Mouse (Mus musculus): ENCODE measurements around the gene Cfap97d2.
A peak's percentile ranks its signal among the peaks of the same experiment; 100 is the strongest.

Gene Cfap97d2

DNA sequence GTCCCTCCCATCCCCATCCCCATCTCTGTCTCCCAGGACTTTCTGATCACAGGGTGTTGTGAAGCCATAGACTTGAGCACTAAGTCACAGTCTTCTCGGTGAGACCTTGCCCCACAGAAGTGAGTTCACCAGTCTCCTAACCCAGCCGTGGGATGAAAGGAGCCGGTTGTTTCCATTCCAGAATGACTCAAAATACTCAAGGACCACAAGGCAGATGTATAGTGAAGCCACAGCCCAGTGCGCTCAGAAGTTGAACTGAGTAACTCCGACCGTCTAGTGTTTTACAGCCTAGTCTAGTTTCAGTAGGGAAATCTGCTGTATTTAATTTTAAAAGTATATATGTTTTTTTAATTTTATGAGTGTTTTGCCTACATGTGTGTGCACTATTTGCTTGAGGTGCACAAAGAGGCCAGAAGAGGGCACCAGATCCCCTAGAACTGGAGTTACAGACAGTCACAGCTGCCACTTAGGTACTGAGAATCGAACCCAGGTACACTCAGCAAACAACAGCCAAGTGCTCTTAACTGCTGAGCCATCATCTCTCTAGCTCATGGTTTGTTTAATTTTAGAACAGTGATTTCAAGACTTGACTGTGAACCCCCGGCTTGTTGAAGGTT lies 18.5 kb upstream of the Cfap97d2 start:
- no peak for DNase-seq (ENCODE audit: low spot score in 2 of 2)

DNA sequence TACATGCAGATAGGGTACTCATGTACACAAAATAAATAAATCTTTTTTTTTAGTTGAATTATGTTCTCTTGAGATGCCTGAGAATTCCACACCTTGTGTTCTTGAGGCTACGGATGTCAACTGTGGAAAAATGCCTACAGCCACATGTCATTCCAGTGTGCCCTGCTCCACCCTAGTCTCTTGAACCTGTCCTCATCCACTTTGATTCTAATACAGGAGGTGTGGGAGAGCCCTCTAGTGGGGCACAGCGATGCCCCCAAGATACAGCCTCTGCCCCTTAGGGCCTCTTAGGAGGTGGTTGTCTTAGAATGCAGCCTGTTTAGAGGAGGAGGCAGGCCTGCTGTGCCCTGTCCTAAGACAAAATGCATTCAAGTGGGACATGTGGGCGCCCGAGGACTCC lies 17.7 kb upstream of the Cfap97d2 start:
- no peak for DNase-seq (ENCODE audit: low spot score in 2 of 2)

DNA sequence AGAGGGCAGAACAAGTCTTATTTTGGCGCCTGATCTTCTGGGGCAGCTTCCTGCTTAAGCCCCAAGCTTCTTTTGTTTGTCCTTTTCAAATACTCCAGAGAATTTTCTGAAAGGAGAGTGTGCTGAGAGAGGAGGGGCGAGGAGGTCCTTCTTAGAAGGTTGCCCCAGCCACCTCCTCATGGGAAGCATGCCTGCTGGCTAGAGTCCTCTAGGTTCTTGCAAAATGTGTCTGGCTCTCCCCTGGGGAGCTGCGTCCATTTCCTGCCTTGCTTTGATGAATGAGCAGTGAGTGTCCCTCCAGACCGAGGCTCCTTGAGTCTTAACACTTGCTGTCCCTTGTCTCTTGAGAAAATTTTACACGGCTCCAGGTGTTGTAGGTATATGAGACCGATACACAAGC lies 17.2 kb upstream of the Cfap97d2 start:
- DNase-seq (ENCODE audit: low spot score in 2 of 2) = peak in 1 of 2 experiments; percentile 29

DNA sequence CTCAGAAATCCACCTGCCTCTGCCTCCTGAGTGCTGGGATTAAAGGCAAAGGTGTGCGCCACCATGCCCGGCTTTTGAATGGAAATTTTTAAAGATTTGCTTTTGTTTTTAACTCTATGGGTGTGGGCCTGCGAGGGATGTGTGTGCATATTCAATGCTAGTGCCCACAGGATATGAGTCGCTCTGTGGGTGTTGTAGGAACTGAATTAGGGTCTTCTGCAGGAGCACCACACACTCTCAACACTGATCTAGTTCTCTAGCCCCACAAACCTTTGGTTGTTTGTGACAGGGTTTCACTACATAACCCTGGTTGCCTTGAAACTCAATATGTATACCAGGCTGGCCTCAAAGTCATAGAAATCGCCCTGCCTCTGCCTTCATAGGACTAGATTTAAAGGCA lies 16.4 kb upstream of the Cfap97d2 start:
- no peak for DNase-seq (ENCODE audit: low spot score in 2 of 2)

DNA sequence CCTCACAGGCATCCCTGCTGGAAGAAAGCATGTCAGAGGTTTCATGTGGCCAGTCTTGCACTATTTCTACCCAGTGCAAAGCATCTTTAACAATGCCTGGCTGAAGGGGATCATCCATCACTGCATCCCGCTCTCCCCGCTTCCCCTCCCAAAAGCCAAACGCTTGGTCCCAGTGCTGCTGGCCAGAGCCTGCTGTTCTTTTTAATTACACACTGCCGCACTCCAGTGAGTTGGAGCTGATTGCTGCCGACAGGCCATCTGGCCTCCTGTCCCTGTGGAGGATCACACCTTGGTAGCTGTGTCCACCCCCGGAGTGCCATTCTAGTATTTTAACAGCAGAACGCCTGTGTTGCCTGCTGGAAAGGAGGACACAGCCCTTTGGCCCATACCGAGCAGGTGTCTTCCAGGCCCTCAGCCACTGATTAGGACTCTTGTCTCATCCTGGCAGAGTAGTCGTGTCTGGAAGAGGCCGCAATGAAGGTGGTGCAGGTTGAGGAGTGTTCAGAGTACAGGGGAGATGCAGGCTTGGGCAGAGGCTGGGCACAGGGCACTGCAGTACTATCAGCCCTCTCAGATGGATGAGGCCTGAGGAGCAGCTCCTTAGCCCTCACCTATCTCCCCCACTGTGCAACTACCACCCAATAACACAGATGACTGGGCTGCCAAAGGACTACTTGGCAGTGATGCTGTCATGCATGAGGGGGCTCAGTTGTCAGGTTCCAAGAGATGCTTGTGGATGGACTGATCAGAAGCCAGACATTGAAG lies 13.2 kb upstream of the Cfap97d2 start:
- DNase-seq (ENCODE audit: low spot score in 2 of 2) = no peak

DNA sequence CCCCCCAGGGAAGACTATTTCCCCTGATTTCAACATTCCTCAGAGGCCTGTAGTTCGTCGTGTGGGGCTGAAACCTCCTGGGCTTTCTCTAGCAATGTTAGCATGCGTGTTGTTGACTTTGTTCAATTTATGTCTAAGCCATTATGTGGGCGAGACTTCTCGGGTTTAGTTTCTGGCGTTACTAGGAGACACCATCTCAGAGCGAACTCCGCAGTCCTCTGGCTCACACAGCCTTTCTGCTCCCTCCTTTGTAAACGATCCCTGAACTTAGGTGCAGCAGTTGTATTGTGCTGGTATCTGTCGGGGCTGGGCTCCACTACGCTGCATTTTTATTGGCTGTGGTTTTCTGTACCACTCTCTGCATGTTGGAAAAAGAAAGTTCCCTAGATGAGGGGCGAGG lies 11.0 kb upstream of the Cfap97d2 start:
- DNase-seq (ENCODE audit: low spot score in 2 of 2) = no peak

DNA sequence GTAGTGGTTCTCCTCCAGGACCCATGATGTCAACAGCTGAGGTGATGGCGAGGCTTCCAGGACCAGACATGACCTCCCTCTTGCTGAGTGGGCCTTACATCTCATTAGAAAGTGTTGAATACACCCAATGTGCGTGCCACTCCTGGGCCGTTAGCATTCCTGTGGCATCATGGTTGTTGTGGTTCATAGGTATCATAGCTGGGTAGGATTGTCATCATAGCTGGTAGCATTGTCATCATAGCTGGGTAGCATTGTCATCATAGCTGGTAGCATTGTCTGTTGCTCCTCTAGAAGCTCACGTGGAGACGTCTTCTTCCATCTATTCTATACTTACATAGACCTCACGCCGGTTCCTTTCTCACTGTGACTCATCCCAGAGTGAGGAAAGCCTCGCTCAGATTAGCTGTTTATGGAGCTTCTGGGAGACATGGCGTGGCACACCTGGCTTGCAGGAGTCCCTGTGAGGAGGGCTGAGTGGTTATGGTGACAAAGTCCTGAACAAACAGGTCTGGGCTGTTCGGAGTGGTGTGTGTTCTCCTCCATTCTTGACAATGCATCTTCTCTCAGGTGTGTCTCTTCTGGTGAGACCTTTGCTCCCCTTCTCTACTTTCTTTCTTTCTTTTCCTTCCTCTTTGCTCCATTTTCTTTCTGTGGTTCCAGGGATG lies 10.4 kb upstream of the Cfap97d2 start:
- no peak for DNase-seq (ENCODE audit: low spot score in 2 of 2)

DNA sequence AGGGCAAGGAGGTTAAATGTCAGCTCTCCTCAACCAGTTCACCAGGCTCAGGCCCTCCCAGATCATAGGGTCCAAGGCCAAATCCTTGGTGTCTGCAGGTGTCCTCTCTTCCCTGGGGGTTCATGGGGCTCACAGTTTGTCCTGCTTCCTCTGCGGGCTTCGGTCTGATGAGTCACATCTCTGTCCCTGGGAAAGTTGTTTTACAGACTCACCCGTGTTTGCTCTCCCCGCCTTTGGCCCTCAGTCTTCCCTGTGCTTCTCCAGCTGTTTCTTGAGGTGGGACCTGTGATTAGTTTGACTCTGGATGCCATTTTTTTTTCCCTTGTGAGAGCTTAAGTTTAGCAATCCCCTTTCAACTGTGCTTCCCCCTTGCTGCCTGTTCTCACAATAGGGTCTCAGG lies 9.5 kb upstream of the Cfap97d2 start:
- no peak for DNase-seq (ENCODE audit: low spot score in 2 of 2)

DNA sequence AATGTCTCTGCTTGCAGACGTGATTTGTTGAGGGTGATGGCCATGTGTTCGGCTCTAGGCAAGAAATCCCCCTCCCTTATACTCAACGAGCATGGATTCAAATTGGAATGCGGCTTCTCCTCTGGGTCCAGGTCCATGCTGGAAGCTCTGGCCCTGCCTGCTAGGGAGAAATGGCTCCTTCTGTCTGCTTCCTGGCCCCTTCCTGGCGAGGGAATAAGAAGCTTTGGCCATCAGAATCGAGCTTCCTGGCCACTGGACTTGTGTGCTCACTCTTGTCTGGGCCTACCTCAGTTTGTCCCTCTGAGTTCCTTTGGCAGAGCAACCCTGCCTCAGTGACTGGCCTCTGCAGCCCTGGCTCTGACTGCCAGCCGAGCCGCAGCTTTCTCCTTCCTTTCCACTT lies 8.5 kb upstream of the Cfap97d2 start:
- DNase-seq (ENCODE audit: low spot score in 2 of 2) = no peak

DNA sequence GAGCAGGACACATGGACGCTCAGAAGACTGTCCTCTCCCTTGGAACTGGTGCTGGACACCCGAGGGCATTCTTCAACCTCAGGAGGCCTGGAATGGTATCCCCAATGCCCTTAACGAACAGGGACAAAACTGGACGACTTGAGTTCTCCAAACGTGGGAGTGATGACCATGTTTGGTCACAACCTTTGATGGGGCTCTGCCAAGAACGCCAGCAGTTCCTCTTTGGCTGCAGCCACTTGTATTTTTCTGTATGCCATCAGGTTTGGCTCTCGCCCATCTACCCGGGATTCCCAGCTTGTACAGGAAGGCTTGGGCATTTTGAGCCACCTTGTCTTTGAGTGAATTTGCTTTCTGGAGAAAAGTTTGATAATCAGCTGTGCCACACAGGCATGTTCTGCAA lies 8.0 kb upstream of the Cfap97d2 start:
- no peak for DNase-seq (ENCODE audit: low spot score in 2 of 2)

DNA sequence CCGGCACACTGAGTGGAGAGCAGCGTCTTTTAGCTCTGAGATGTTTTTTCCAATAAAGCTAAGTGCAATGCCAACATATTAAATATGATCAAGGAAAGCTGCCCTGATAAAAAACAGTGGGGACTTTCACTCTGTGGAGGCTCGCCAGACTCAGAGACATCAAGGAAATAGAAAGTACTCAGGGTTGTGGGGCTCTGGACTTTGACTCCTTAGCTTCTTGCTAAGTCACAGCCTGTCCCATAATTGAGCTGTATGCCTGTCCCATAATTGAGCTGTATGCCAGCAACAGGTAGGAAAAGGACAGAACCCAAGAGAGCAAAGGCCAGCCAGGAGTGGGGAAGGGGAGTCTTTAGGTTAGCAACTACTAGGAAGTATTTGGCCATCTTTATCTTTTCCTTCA lies 7.4 kb upstream of the Cfap97d2 start:
- DNase-seq (ENCODE audit: low spot score in 2 of 2) = no peak

DNA sequence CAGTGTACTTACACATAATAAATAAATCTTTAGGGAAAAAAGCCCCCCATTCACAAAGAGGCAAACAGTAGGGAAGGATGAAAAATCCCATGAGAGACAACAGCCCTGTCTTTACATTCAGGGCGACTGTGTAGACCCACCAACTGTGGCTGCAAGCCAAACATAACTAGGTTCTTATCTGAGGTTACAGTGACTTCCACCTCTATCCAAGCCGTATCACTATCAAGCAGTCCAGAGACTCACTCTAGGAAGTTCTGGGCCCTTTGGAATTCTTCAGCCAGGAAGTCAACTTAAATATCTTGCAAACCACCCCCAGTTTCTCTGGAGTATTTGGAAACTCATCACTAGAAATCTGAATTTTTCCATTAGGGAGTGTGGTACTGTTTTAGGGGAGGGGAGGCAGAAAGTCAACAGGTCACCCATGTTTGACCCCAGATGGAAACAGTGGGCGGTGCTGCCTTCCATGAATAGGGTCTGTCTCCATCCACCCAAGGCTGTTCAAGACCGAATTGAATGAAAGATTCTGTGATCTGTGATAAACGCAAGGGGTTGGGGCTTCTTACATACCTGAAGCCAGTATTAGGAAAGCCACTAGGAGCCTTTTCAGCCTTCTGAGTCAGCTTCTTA lies 6.3 kb upstream of the Cfap97d2 start:
- DNase-seq (ENCODE audit: low spot score in 2 of 2) = no peak

DNA sequence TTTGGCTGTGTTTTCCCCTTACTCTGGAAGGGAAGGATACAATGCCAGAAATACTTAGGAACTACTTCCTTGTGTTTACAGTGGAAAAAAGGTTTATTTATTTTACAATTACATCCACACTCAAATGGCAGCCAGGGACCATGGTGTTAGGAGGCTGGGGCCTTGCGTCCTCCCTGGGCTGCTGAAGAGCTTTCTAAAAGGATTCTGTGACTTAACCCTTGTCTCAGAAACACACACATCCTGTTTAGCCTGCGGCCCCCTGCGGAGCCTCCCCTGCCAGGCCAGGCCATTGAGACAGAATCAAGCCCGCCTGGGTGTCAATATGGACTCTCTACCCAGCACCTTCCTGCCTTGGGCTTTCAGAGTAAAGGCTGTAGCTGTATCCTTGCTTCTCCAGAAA lies 2.9 kb upstream of the Cfap97d2 start:
- peak in 1 of 2 experiments; percentile 14 for DNase-seq (ENCODE audit: low spot score in 2 of 2)

DNA sequence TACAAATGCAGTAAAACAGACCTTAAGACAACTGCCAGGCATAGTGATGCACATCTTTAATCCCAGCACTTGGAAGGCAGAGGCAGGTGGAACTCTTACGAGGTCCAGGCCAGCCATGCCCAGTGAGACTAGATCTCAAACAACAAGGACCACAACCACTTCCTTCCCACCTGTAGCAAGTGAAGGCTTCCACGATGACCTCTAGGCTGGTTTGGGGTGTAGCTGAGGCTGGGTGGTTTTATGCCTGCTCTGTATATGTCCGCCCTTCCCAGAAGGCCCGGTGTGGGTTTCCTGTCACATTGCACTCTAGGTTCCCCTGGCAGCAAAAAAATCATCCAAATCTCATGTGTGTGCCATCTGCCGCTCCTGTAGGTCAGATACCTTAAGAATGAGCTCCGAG lies 1.9 kb upstream of the Cfap97d2 start:
- DNase-seq (ENCODE audit: low spot score in 2 of 2) = peak in 1 of 2 experiments; percentile 56

DNA sequence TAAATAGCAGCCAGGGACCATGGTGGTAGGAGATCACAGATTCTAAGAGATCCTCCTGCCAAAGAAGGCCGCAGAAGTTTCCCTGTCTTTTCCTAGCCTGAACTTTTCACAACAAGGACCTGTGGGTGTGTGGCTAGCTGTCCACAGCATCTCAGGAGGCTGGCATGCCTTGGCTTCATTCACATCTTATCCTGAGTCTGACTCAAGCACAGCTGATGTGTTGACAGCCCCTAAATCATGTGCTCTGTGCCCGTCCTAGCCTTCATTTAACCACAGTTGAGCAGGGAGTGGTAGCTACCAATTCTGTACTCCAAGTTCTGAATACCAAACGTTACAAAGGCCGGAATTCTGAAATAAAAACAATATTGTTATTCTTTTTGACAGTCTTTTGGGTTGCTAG lies 1.4 kb upstream of the Cfap97d2 start:
- peak in 1 of 2 experiments; percentile 36 for DNase-seq (ENCODE audit: low spot score in 2 of 2)

DNA sequence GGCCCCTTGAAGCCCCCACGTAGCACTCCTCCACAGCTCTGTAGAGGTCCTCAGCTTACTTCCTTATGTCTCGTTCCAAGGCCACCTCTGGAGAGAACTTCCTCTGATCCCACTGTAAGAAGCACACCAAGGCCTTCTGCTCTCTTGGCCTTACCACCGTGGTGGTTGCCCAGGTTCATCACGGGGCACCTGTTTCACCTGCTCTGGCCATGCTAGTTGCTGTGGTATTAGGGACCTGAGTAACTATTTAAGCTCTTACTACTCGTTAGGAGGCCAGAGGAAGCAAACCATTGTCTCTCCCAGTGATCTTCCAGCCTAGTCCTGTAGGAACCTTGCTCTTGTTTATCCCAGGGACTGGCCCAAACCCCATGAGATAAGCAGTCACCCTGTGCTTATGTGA lies 1.2 kb downstream of the Cfap97d2 start:
- no peak for DNase-seq (ENCODE audit: low spot score in 2 of 2)

DNA sequence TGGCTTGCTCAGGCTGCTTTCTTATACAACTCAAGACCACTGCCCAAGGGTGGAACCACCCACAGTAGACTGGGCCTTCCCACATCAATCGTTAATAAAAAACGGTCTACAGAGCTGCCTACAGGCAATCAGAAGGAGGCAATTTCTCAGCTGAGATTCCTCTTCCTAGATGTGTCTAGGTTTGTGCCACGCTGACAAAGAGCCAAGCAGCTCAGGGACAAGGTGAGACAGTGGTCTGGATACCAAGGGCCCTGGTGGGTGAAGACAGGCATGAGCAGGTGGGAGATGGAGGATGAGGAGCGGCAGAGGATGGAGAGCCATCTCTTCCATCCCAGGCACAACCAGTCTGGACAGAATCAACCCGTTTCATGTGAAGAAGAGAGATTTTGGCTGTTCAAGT lies 2.8 kb downstream of the Cfap97d2 start:
- peak in 1 of 2 experiments; percentile 49 for DNase-seq (ENCODE audit: low spot score in 2 of 2)

DNA sequence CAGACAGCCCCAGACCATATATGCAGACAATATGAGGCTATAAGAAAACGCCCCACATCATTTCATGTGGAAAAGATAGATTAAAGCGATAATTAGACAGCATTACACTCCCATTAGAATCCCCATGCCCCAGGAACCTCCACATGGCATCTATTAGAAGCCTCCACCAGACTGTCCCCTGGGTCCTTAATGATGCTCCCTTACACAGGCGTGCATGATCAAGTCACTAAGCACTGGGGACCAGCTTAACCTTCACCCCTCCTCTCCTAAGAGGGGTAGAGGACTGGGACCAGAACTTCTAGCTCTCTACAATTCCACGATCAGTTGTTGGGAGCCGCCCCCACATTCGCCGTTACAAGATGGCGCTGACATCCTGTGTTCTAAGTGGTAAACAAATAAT lies 13.3 kb downstream of the Cfap97d2 start:
- peak in 1 of 2 experiments; percentile 4 for DNase-seq (ENCODE audit: low spot score in 2 of 2)

DNA sequence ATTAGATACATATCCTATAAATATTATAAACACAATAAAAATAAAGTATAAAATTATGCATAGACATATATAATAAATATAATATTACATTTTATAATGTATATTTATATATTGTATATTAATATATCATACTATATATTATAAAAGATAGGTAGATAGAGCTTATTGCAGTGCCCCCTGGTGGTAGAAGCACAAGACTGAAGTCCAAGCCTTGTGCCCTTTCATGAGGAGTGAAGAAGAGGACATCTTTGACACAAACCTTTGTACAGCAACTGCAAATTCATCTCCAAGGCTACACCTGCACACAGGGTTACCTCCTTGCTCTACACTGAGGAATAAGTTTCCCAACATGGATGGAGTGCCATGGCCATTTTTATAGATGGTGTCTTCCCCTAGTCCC lies 20.0 kb downstream of the Cfap97d2 start:
- peak in 1 of 2 experiments; percentile 61 for DNase-seq (ENCODE audit: low spot score in 2 of 2)

DNA sequence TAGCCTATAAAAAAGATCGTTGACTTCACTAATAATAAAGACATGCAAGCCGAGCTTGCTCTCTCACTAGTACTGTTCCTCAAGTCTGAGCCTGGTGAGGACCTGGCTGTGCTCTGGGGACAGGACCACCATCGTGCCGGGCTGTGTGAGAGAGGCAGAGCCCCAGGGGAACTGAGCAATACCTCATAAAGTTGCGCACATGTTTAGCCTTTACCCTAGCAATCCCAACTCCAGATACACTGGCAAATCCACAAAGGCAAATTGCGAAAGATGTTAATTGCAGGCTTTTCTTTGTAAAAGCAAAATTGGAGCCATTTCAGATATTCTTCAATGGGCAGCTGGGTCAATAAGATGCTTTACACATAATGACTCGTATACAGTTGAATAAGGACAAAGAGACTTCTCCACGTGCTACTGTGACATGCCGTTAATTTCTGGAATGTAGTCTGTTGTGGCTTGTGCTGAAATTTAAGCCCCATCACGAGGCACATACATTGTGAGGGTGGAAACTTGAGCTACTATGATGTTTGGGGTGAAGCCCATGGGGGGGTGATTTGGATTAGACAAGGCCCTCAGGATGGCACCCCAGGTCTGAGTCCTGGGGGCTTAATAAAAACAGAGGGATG lies 21.9 kb downstream of the Cfap97d2 start:
- DNase-seq (ENCODE audit: low spot score in 2 of 2) = peak in 1 of 2 experiments; percentile 56

DNA sequence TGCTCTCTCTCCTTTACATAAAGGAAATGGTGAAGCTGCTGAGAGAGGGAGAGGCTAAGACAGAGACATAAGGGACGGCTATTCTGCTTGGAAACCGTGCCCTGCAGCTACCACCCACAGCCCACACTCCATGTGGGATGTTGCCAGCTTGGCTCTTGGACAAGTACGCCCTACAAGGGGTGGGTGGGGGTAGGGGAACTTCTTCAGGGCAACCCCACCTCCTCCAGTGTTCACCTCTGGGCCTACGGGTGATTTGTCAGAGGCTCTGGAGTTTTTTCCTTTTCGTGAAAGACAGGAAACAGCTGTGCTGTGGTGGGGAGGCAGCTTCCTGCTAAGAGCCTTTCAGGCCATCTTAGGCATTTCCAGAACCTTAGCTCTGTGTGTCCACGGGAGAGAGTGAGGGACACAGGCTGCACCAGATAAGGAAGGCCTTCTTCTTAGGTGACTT lies 34.7 kb downstream of the Cfap97d2 start:
- DNase-seq (ENCODE audit: low spot score in 2 of 2) = no peak
